Comparison of ENCODE assay signal across 25 mouse cellular contexts in genomic region chr3:21426538-21426937, GRCm38 (mm10).
DNase-seq lines count a peak whose midpoint lies in the region; ATAC-seq and TF ChIP-seq lines count a peak whose summit lies in the region.
"Had no signal": no experiment of that assay in that cellular context is flagged by ENCODE, and none has a peak within 500 bp of the region (broad histone marks: within the 10 kb centered on the region; RNA-seq: fewer than 3 reads in every experiment).

No protein-coding gene starts in this region.

- no peak overlapping the region for H3K9ac ChIP-seq in forebrain, embryonic 15.5 days (replicated peaks)
- no peak overlapping the region for H3K9ac ChIP-seq in forebrain, postnatal 0 days
- H3K9ac ChIP-seq in limb, embryonic 12.5 days (replicated peaks): no peak overlapping the region
- H3K9ac ChIP-seq in lung, embryonic 16.5 days (ENCODE audit: low read length): no peak overlapping the region
- no peak overlapping the region for H3K9ac ChIP-seq in liver, embryonic 16.5 days (ENCODE audit: low read depth, low read length)
- no peak overlapping the region for H3K9ac ChIP-seq in midbrain, embryonic 15.5 days
- H3K9ac ChIP-seq: embryonic facial prominence, embryonic 12.5 days; forebrain, embryonic 12.5 days; hindbrain, embryonic 14.5 days; neural tube, embryonic 15.5 days had no signal

- H3K4me2 ChIP-seq in forebrain, embryonic 15.5 days (replicated peaks): no peak overlapping the region
- H3K4me2 ChIP-seq in forebrain, postnatal 0 days (ENCODE audit: low read depth): no peak overlapping the region
- H3K4me2 ChIP-seq in limb, embryonic 12.5 days: no peak overlapping the region
- no peak overlapping the region for H3K4me2 ChIP-seq in lung, embryonic 16.5 days (ENCODE audit: low read depth, low read length)
- H3K4me2 ChIP-seq in liver, embryonic 16.5 days (ENCODE audit: low read depth, low read length): no peak overlapping the region
- H3K4me2 ChIP-seq in midbrain, embryonic 15.5 days: no peak overlapping the region
- H3K4me2 ChIP-seq: embryonic facial prominence, embryonic 12.5 days; forebrain, embryonic 12.5 days; hindbrain, embryonic 14.5 days; neural tube, embryonic 15.5 days had no signal

- H3K36me3 ChIP-seq in forebrain, embryonic 15.5 days: no peaks in the 10 kb centered on the region
- H3K36me3 ChIP-seq in forebrain, postnatal 0 days (ENCODE audit: insufficient read depth): no peaks in the 10 kb centered on the region
- H3K36me3 ChIP-seq in limb, embryonic 12.5 days: no peaks in the 10 kb centered on the region
- no peaks in the 10 kb centered on the region for H3K36me3 ChIP-seq in limb, embryonic 10.5 days
- H3K36me3 ChIP-seq in lung, embryonic 16.5 days (ENCODE audit: control insufficient read depth, insufficient read depth, low read length): no peaks in the 10 kb centered on the region
- no peaks in the 10 kb centered on the region for H3K36me3 ChIP-seq in liver, embryonic 16.5 days (ENCODE audit: control insufficient read depth, insufficient read depth)
- no peaks in the 10 kb centered on the region for H3K36me3 ChIP-seq in midbrain, embryonic 15.5 days (replicated peaks)
- H3K36me3 ChIP-seq: embryonic facial prominence, embryonic 12.5 days; forebrain, embryonic 12.5 days; heart, embryonic 10.5 days; neural tube, embryonic 15.5 days had no signal

- no peak for DNase-seq in forebrain, postnatal 0 days
- DNase-seq in limb, embryonic 10.5 days (ENCODE audit: low spot score): no peak
- DNase-seq in lung, adult 2 months: no peak
- DNase-seq: adrenal gland, postnatal 25 days; cerebellum, adult 9-10 months; heart, postnatal 4 days; left cerebral cortex, postnatal 4 days; thymus, adult 2 months; thymus, postnatal 4 days had no signal

- no peaks in the 10 kb centered on the region for H3K9me3 ChIP-seq in forebrain, embryonic 15.5 days
- H3K9me3 ChIP-seq in forebrain, postnatal 0 days (ENCODE audit: low read length): no peaks in the 10 kb centered on the region
- H3K9me3 ChIP-seq in limb, embryonic 12.5 days: no peaks in the 10 kb centered on the region
- H3K9me3 ChIP-seq in limb, embryonic 10.5 days (replicated peaks): no peaks in the 10 kb centered on the region
- no peaks in the 10 kb centered on the region for H3K9me3 ChIP-seq in lung, embryonic 16.5 days (ENCODE audit: control insufficient read depth, low read length)
- H3K9me3 ChIP-seq in liver, embryonic 16.5 days (replicated peaks; ENCODE audit: control insufficient read depth, low read length): no peaks in the 10 kb centered on the region
- no peaks in the 10 kb centered on the region for H3K9me3 ChIP-seq in midbrain, embryonic 15.5 days
- H3K9me3 ChIP-seq: embryonic facial prominence, embryonic 12.5 days; forebrain, embryonic 12.5 days; heart, embryonic 10.5 days; neural tube, embryonic 15.5 days had no signal

- WGBS in forebrain, embryonic 15.5 days: 67% methylated on average over 6 of the region's 6 CpGs
- WGBS in forebrain, postnatal 0 days: 58% methylated on average over 6 of the region's 6 CpGs
- WGBS in limb, embryonic 12.5 days: 79% methylated on average over 6 of the region's 6 CpGs
- 78% methylated on average over 6 of the region's 6 CpGs for WGBS in limb, embryonic 10.5 days
- 46% methylated on average over 6 of the region's 6 CpGs for WGBS in lung, embryonic 16.5 days
- 71% methylated on average over 6 of the region's 6 CpGs for WGBS in lung, adult 2 months
- WGBS in liver, embryonic 16.5 days (ENCODE audit: insufficient replicate concordance): 71% methylated on average over 6 of the region's 6 CpGs
- WGBS in midbrain, embryonic 15.5 days: 83% methylated on average over 6 of the region's 6 CpGs

- no peak overlapping the region for H3K27ac ChIP-seq in forebrain, embryonic 15.5 days (replicated peaks)
- no peak overlapping the region for H3K27ac ChIP-seq in forebrain, postnatal 0 days (ENCODE audit: low read depth, low read length)
- H3K27ac ChIP-seq in limb, embryonic 12.5 days: no peak overlapping the region
- no peak overlapping the region for H3K27ac ChIP-seq in limb, embryonic 10.5 days
- H3K27ac ChIP-seq in lung, embryonic 16.5 days (ENCODE audit: low read length): no peak overlapping the region
- H3K27ac ChIP-seq in liver, embryonic 16.5 days (ENCODE audit: low read length): no peak overlapping the region
- no peak overlapping the region for H3K27ac ChIP-seq in midbrain, embryonic 15.5 days
- H3K27ac ChIP-seq: embryonic facial prominence, embryonic 12.5 days; forebrain, embryonic 12.5 days; heart, embryonic 10.5 days; hindbrain, embryonic 14.5 days; macrophage; neural tube, embryonic 15.5 days; stomach, postnatal 0 days had no signal

- H3K4me1 ChIP-seq in forebrain, embryonic 15.5 days: peaks cover 33% of the 10 kb centered on the region
- H3K4me1 ChIP-seq in forebrain, postnatal 0 days (ENCODE audit: insufficient read depth): peaks cover 11% of the 10 kb centered on the region
- H3K4me1 ChIP-seq in limb, embryonic 12.5 days (replicated peaks): no peaks in the 10 kb centered on the region
- peaks cover 10% of the 10 kb centered on the region; the same call in 1 of the 2 replicates for H3K4me1 ChIP-seq in limb, embryonic 10.5 days
- H3K4me1 ChIP-seq in lung, embryonic 16.5 days (replicated peaks; ENCODE audit: control insufficient read depth, insufficient read depth, low read length): peaks cover 14% of the 10 kb centered on the region
- no peaks in the 10 kb centered on the region; the same call in none of the 2 replicates for H3K4me1 ChIP-seq in lung, adult 2 months (ENCODE audit: control insufficient read depth, insufficient read depth, low read length)
- H3K4me1 ChIP-seq in liver, embryonic 16.5 days (ENCODE audit: control insufficient read depth, low read depth, low read length): no peaks in the 10 kb centered on the region
- H3K4me1 ChIP-seq in midbrain, embryonic 15.5 days: 0 out of 2 replicates have a peak, but pooled peaks cover 3% of the 10 kb centered on the region
- H3K4me1 ChIP-seq: forebrain, embryonic 12.5 days had no signal

- H3K4me3 ChIP-seq in forebrain, embryonic 15.5 days: no peak overlapping the region
- H3K4me3 ChIP-seq in forebrain, postnatal 0 days (ENCODE audit: low read depth, low read length): no peak overlapping the region
- no peak overlapping the region for H3K4me3 ChIP-seq in limb, embryonic 12.5 days (replicated peaks)
- H3K4me3 ChIP-seq in limb, embryonic 10.5 days: no peak overlapping the region
- no peak overlapping the region for H3K4me3 ChIP-seq in lung, embryonic 16.5 days (ENCODE audit: low read length)
- H3K4me3 ChIP-seq in lung, adult 2 months (replicated peaks; ENCODE audit: extremely low read depth, low read depth, low read length): no peak overlapping the region
- H3K4me3 ChIP-seq in liver, embryonic 16.5 days (ENCODE audit: low read depth, low read length): no peak overlapping the region
- H3K4me3 ChIP-seq in midbrain, embryonic 15.5 days: no peak overlapping the region
- H3K4me3 ChIP-seq: embryonic facial prominence, embryonic 12.5 days; forebrain, embryonic 12.5 days; heart, embryonic 10.5 days; myocyte; neural tube, embryonic 15.5 days had no signal

- TF ChIP-seq POLR2A in lung, adult 2 months (IDR thresholded peaks at IDR 0.05; ENCODE audit: borderline replicate concordance, extremely low read depth, low read depth, low read length): no peak

- 0 out of 2 replicates have a peak, but pooled peaks have one; percentile 30 for ATAC-seq in forebrain, embryonic 15.5 days (replicated peaks)
- ATAC-seq in forebrain, postnatal 0 days: no peak
- ATAC-seq in limb, embryonic 12.5 days (ENCODE audit: insufficient number of reproducible peaks, insufficient read depth, low FRiP score, low TSS enrichment, low read depth): 0 out of 2 replicates have a peak, but pooled peaks have one; percentile 31
- peak; percentile 56 for ATAC-seq in lung, embryonic 16.5 days (ENCODE audit: low read depth)
- ATAC-seq in liver, embryonic 16.5 days (ENCODE audit: low read depth): peak; percentile 74
- ATAC-seq in midbrain, embryonic 15.5 days (replicated peaks): no peak
- ATAC-seq: CD4-positive, CD25-positive, alpha-beta regulatory T cell, adult 4 months; inflammation-experienced regulatory T-cells, adult 6 months; midbrain, embryonic 16.5 days had no signal

- H3K27me3 ChIP-seq in forebrain, embryonic 15.5 days: no peaks in the 10 kb centered on the region
- no peaks in the 10 kb centered on the region for H3K27me3 ChIP-seq in forebrain, postnatal 0 days (ENCODE audit: insufficient read depth, low read length)
- H3K27me3 ChIP-seq in limb, embryonic 12.5 days: no peaks in the 10 kb centered on the region
- H3K27me3 ChIP-seq in limb, embryonic 10.5 days (ENCODE audit: low read depth, poor library complexity, severe bottlenecking): no peaks in the 10 kb centered on the region
- no peaks in the 10 kb centered on the region for H3K27me3 ChIP-seq in lung, embryonic 16.5 days (ENCODE audit: control insufficient read depth, insufficient read depth, low read depth, low read length)
- no peaks in the 10 kb centered on the region for H3K27me3 ChIP-seq in liver, embryonic 16.5 days (ENCODE audit: control insufficient read depth, insufficient read depth, low read depth, low read length)
- no peaks in the 10 kb centered on the region for H3K27me3 ChIP-seq in midbrain, embryonic 15.5 days (replicated peaks)
- H3K27me3 ChIP-seq: embryonic facial prominence, embryonic 12.5 days; forebrain, embryonic 12.5 days; neural tube, embryonic 15.5 days had no signal

- no peak for TF ChIP-seq CTCF in forebrain, postnatal 0 days (IDR thresholded peaks at IDR 0.05; ENCODE audit: low read depth)
- no peak for TF ChIP-seq CTCF in lung, adult 2 months (IDR thresholded peaks at IDR 0.05; ENCODE audit: insufficient read depth, low read length)

Comparison
In these comparisons a context has a peak if more than half of its experiments do, and no peak if none do; other contexts are left out.
1. ATAC-seq: peak in forebrain, embryonic 15.5 days (single experiment), limb, embryonic 12.5 days (single experiment), lung, embryonic 16.5 days (single experiment) and liver, embryonic 16.5 days (single experiment); none in forebrain, postnatal 0 days (single experiment) and midbrain, embryonic 15.5 days (single experiment).